Mouse (Mus musculus) R1 (cell line): ENCODE measurements around the gene Nes.

Experiments
- DNase-seq: peaks from one replicate; pipeline ENCODE4 v3.0.0-alpha.2; 2018; ENCODE audit warnings: low read depth, low spot score

Gene Nes

DNA sequence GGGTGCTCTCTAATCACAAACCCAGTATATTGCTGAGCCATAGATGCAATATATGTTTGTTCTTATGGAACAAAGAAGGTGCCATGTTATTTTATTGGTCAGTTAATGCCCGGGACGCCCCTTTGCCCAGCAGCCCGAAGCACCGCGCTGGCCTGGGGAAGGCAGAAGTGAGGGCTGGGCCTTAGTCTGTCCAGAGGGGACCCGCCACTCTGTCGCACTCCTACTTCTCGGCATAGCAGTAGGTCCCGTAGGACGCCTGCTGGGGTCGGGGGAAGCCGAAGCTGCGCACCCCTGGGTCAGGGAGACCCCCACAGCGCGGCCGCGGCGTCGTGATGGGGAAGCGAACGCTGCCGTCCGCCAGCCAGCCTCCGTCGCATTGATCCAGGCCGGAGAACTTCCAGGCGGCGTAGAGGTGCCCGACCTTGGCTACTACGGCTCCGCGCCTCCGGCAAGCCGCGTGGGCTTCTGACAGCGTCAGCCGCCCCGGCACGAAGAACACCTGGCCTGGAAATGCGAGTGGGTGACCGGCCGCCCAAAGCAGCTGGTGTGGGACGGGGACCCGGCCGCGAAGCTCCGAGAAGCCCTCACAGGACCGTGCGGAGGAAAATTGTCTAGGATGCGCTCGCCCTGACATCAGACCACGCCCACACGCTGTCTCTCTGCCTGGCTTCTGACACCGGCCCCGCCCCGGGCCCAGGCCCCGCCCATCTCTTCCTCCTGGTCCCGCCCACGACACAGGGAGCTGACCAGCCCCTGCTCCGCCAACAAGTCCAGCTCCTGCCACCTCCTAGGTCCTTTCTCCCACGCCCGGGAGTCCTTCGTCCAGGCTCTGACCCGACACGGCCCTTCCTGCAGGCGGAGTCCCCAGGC lies 51.7 kb downstream of the Nes start:
- peak; percentile 95 for DNase-seq

DNA sequence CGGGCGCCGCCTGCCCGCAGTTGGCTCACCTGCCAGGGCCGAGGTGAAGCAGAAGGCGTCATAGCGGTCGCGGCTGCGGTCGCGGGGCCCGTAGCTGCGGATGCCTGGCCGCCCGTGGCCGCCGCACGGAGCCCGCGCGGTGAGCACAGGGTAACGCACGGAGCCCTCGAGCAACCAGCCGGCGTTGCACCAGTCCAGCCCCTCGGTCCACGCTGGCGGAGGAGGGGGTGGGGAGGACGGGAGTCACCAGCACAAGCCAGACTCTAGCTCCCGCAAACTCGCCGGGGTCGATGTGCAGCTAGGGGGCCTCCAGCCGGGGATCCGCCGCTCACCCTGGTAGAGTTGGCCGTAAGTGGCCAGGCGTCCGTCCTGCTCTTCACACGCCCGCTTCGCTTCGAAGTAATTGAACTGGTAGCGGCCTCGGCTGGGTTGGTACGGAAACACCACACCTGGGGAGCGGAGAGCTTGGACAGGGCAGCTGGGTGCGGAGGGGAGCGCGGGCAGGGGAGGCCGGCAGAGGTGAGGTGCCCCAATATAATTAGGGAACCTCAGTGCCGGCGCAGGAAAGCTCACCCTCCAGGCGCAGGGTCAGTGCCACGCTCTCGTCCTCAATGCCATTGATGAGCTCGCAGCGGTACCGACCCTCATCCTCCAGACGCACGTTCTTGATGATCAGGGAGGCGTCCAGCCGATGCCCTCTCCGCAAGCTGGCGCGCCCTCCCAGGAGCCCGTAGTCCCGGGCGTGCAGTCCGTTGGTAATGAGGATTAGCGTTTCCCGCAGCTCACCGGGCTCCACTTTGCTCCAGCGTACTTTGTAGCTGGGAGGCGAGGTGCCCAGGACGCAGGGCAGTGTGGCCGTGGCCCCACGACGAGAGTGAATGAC lies 52.6 kb downstream of the Nes start:
- DNase-seq = no peak

DNA sequence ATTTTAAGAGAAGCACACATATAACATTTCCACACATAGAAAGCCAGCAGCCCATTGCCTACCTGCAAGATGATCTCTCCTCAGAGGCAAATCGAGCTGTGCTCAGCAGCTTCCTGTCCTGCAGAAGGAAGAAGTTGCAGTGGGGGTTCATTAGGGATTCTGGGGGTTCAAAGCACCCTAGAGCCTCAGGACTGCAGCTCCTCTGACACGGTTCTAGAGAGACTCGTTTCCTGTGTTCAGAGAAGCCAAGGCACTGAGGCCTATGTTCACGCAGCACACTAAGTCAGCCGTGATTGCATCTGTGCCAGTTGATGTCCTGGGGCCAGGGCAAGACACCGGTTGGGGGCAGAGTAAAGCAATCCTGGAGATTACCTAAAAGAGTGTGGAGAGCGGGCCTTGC lies 55.9 kb downstream of the Nes start:
- DNase-seq = no peak

DNA sequence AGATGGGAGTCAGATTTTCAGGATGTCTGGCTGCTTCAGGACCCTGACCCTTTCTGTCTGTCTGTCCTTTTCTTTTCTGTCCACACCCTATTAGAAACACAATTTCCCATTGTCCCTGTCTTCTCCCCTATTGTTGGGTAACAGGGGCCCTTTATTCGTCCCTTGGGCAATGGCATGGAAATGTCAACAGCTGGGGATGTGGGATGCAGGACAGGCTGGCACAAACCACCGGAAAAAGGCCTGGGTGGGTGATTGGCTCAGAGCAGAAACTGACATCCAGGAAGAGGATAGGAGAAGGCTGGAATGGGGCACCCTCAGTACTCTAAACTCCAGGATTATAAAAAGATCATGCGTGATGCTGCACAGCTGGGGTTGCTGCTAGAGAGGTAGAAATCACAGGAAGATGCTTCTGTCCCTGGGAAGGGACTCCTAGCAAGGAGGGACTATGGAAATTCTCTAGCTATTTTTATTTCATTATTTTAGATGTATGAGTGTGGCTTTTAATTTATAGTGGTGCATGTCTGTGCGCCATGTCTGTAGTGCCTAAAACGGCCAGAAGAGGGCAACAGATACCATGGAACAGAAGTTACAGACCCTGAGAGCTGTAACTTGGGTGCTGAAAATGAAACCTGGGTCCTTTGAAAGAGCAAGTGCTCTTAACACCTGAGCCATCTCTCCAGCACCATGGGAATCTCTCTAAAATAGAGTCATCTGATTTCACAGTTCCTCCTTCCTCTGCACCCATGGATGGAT lies 56.7 kb downstream of the Nes start, which contains the start of gene Hapln2:
Gene Hapln2 (minus strand): TSS at position 150 of the 753 bp plus-strand sequence.
- peak; percentile 70 for DNase-seq
